Mouse (Mus musculus) NIH3T3 (cell line): ENCODE measurements at regions not wholly inside any gene's neighbourhood (a gene's known extent, or its start where the extent isn't known, plus 50 kb on each side); places are given as distances from the start of the nearest gene placed in this dataset.
"Not testable (repeated sequence)": the region's sequence is repeated elsewhere in the genome, so short reads cannot be mapped to it uniquely, and the experiment has no call there.

Experiments
- DNase-seq: peaks from one replicate; pipeline ENCODE4 v3.0.0-alpha.2; 2012; ENCODE audit warnings: low read depth

DNA sequence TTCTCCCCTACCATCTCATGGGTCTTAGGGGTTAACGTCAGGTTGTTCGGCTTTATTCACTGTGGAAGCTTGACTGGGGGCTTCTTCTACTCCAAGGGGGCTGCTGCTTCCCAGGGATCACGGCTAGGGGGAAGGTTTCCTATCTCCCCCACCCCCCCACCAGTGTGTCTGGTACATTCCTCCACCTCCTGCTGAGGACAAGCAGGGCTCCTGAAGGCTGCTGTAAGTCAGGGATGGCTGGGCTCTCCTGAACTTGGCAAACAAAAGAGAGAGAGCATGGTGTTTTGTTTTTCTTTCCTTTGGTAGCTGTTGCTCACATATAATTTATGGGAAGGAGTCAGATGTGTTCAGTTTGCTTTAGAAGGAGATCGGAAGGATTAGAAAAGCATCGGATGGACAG, 54.7 kb upstream of the Commd3 start:
- no peak for DNase-seq

DNA sequence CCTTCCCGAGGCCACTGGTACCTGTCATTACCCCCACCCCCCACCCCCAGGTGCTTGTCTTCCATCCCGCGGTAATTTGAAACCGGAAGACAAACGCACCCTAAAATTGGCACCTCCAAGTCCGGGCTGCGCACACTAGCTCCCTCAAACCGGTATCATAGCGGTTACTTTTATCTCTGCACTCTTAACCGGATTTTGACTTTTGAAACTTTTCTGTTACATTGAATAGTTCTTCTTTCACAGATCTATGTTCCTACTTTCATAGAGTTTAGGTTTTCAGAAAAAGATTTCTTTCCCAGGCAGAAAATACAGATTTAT, 62.4 kb upstream of the Commd3 start:
- DNase-seq, result no peak

DNA sequence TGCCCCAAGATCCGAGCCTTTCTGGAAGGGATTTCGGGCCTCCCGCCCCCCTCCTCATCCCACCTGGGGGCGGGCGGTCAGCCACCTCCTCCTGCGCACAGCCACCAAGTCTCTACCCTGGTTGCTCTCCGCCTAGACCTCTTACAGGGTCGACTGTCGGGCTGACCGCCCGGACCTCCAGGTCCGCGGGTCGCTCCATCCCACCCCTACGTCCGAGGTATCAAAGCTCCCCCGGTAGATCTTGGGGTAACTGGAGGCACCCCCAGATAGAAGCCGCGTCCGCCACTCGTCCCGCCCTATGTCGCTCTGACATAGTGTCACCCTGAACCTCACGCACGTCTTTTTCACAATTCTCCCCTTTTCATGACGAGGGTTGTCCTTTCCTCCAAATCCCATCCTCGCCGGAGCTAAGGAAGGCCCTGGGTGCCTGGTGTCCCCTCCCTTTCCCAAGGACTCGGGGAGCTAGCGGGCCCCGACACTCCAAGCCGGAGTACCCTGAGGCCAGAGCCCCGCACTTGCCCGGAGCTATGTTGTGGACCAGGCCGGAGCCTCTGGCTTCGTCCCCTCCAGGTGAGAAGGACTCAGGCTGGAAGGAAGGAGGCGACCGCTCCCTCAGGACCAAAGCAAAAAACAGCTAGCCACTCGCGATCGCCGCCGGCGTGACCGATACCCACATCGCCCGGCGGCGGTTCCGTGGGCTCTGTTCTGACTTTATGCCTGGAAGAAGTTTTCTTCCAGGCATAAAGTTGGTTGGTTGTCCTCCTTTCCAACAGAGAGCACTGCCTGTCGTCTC, 62.9 kb upstream of the Commd3 start:
- no peak for DNase-seq

DNA sequence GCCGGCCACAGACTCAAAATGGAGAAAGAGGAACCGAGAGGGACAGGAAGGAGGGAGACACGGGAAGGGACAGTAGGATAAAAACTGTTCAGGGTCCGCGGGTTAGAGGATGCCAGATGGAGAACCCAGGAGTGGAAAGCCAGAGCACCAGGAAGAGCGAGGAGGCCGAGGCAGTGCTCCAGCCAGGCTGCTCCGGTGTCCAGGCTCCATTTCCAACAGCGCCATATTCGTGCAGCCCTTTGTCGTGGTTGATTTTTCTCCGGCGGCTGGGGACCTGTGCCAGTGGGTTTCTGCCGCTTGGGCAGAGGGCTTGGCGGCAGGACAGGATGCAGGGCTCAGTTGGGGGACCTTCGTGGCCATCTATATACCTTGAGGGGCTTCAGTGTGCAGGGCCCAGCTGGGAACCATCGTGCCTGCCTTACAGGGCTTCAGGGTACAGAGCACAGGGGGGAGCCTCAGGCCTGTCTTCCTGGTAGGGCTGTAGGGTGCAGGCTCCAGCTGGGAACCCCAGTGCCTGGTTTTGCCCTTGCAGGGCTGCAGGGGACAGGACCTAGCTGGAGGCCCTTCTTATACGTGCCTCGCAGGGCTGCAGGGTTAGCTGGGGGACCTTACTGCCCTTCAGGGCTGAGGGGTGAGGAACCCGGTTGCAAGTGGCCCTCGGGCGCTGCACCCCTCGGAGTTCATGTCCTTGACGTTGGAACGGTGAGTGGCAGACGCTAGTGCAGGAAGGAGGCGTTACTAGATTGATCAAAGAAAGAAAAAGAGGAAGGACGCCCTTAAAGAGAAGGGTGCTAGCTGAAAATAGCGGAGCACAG, 63.7 kb upstream of the Commd3 start:
- no peak for DNase-seq

DNA sequence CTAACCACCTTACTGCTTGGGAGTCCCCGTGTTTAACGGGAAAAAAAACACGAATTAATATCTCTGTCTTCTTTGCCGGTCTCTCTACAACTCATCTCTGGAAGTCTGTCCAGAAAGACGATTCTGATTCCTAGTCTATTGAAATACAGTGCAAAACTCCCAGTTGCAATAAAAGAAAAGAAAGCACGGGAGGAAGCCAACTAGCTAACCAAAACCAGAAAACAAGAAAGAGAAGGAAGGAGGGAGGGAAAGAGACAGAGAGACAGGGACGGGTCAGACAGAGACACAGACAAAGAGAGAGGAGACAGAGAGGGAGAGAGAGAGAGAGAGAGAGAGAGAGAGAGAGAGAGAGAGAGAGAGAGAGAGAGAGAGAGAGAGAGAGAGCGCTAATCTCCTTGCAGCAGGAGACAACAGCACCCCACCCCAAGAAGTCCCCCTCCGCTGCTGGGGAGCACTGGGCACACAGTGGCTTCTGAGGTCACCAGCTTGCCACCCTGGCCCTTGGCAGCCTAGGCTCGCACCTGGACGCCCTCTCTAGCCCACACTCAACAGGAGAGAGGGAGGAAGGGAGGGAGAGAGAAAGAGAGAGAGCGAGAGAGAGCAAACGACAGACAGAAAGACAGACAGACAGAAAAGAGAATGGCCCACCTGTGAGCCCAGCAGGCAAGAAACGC, 64.5 kb upstream of the Commd3 start:
- no peak for DNase-seq

DNA sequence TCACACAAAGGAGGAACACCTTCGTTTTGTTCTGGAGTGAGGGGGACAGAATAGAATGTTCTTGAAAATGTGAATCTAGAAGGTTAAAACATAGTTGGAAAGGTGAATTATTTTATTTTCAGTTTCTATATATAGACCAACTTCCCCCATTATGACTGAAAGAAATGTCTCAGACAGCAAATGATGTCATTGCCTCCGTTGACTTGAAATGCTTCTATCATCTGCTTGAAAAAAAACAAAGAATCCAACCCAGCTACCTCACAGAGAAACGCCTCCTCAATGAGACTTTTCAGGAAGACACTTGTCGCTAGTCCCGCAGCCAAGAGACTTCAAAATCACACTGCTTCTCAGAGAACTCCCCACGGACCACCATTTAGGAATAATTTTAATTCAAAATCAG, 65.1 kb upstream of the Commd3 start:
- DNase-seq, result no peak

DNA sequence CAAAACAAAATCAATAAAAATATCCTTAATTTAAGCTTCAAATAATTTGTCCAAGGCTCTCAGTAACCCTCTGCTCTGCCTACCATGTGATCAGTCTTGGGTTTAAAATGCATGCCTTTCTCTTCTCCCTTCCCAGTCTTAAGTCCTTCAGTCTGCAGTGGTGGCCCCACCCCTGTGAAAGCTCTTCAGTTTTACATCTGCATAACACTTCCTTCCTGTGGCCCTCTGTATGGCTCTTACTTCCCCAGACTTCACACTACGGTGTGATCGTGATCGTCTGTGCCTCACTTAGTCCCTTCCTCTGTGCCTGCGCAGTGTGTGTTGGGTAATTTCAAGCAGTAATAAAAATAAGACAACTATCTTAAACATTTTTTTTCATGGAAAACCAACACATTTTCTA, 80.0 kb upstream of the Commd3 start:
- DNase-seq, result no peak

DNA sequence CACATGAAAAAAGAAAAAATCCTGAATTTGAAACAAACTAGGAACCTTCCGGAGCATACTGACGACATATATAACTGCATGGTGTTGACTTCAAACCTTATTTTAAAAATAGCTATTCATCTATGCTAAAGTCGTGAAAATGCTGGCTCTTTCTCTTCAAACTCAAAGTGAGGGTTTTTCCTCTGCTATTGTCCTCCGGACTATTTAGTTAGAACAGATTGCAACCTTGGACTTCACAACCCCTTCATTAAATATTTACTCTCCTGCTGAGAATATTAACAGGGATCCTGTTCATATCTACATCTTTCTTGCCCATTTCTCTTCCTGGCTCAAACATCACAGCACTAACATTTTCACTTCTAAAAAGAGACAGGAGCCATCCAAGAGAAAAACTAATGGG, 84.0 kb upstream of the Commd3 start:
- no peak for DNase-seq

DNA sequence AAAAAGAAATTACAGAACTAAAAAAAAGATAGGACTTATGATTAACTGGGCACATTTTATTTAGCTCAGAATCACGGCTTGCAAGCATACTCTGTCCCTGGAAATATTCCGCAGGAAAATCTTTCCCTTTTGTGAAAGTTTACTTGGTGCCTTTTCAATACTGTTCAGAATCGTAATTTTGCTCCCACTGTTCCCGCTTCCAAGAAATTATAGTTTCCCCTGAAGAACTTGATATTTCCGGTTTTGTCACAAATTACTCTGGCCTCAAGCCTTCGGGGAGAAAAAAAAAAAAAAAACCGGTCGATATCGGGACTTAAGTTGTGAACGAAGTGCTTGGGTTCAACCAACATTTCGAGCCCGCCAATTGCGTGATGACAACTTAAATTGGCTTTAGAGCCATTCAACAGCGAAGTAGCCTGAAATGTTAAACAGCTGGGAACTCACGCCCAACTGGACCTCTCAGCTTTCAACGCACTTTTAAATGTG, 84.4 kb upstream of the Commd3 start:
- DNase-seq, result peak; percentile 47

DNA sequence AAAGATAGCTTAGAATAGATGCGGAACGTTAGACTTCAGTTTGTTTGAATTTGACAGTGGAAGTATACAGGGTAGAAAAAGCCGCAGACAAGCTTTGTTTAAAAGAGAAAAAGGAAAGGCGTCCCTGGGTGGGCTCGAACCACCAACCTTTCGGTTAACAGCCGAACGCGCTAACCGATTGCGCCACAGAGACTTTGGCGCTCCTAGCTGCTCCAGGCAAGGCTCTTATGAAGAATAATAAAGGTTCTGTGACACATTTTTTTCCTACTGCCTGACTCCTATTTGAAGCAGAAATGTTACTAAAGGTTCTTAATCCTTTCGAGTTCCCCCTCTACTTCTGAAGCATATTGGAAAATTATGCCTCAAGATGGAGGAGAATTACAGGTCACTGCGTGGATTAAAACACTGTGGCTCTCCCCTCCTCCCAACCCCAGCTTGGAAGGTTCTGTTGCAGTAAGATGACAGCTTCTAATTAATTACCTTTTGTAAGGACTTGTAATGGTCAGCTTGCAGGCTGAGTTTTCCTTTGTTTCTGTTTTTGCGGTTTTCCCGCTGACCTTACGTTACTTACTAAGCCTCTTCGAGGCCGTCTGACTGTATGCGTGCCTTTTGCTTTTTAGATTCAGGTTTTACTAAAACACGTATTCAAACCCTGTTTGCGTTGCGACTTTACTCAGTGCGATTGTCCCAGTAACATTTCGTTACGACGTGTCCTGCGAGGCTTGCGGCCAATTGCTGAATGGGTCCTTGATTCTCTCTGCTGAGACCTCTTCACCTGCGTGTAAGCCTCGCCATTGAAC, 85.1 kb upstream of the Commd3 start:
- peak; percentile 91 for DNase-seq

DNA sequence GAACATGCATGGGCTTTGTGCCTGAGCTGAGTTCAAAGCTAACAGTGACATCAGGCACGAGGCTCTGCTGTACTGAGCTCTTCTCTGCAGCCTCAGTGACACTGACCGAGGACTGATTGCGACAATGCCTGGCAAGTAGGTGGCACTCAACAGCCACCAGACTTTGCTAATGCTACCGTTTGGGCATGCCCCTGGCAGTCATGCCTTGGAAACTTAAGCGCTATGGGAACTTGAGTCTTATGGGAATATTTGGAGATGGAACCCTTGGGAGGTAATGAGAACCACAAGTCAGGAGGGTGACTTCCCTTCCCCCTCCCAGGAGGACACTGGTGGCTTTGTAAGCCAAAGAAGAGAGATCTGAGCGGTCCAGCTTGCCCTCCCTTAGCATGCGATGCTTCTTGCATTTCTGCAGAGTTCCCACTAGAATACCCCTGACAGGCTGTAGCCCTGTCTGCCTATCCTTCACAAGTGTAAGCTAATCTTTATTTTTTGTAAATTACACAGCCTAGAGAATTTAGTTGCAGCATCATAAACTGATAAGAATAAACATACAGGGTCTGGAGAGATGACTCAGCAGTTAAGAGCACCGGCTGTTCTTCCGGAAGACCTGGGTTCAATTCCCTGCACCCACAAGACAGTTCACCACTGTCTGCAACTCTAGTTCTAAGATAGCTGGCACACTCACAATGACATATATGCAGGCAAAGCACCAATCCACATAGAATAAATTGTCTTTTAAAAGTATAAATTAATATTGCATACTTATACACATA, 86.4 kb upstream of the Commd3 start:
- DNase-seq, result no peak

DNA sequence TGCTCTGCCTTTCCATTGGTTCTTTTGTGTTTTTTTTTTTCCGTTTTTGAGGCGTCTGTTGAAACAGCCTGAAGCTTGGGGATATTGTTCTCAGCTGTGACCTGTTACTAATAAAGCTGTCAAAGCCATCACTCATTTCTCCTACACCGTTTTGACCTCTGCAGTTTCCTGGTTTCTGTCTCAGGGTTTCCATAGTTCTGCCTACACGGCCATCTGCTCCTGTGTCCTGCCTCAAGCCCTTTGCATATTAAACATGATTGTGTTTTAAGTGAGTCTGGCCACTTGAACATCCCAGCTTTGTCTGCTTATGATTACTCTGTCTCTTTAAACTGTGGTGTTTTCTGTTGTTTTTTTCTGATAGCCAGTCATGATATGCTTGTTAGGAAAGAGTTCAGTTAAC, 114.1 kb upstream of the Commd3 start:
- DNase-seq, result no peak

DNA sequence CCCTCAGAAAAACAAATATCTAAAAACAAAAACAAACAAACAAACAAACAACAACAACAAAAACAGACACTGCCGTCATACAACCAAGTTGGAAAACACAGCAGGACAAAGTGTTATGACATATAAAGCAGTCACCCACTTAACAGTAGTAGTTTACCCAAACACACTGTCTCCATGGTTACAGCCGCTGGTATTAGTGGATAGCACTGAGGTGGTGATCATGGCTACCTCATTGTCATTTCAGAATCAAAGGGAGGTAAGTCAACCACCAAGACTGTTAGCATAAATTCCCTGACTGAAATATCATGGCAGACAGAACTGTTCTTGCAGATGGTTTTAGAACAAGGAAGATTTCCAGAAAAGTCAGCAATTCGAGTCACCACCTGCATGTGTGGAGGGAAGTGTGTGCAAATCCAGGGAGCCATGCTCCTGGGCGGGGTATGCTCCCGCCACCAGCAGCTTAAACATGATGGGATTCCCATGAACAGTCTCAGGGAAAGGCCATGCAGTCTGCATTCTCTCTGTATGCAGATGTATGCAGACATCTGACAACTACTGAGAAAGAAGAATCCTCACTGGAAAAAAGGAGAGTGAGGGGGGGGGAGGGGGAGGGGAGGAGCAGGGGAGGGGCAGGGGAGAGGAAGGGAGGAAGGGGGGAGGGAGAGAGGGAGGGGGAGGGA, 124.1 kb upstream of the Commd3 start:
- no peak for DNase-seq

DNA sequence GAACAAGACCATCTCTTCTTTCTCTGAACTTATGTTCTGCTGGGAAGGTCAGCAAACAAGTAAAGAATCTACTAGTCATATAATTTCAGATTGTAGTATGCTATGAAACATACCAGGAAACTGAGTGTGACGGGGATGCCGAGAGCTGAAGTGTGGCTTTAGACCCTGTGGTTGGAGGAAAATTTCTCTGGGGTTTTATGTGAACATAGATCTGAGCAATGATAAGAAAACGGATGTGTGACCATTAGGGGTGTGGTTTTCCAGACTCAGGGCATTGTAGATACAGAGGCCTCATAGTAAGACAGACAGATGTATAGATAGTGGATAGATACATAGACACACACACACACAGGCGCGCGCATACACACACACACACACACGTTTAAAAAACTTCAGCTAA, 131.8 kb upstream of the Dnajc1 start:
- no peak for DNase-seq

DNA sequence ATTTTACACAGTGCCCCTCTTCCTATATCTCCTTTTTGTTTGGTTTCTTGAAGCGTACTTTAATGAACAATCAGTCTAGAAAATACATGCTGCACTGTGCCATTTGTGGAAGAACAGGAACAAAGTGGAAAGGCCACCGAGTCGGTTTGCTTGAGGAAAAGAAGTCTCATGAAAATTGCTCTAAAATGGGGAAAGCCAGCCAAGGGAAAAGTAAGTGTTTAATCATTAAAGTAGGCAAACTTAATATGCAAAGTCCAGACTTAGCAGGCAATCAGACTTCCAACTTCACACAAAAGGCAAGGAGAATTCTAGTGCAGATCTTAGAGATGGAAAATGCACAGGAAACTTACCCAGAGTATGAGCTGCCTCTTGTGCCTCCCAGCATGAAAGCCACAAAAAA, 131.3 kb upstream of the Dnajc1 start:
- DNase-seq, result no peak

DNA sequence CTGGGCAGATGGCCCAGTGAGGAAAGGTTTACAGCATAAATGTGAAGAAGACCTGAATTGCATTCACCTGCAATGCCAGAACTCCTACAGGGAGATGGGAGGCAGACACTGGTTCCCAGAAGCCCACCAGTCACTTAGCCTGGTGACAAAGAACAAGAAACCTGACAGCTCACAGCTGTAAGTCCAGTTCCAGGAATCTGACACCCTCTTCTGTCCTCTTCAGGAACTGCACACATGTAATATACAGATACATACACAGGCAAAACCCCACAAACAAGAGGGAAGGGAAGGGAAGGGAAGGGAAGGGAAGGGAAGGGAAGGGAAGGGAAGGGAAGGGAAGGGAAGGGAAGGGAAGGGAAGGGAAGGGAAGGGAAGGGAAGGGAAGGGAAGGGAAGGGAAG, 120.8 kb upstream of the Dnajc1 start:
- DNase-seq, result peak; percentile 22

DNA sequence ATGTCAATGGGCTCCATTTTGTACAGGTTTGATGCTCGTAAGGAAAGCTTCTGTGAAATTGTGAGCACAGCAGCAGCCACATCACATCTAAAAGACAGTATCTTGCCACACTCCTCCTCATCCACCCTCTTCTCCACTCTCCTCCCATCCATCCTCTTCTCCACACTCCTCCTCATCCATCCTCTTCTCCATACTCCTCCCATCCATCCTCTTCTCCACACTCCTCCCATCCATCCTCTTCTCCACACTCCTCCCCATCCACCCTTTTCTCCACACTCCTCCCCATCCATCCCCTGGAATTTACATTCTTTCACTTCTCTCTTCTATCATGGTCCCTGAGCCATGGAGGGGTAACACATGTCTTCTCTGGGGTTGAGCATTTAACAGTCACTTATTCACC, 116.7 kb upstream of the Dnajc1 start:
- no peak for DNase-seq

DNA sequence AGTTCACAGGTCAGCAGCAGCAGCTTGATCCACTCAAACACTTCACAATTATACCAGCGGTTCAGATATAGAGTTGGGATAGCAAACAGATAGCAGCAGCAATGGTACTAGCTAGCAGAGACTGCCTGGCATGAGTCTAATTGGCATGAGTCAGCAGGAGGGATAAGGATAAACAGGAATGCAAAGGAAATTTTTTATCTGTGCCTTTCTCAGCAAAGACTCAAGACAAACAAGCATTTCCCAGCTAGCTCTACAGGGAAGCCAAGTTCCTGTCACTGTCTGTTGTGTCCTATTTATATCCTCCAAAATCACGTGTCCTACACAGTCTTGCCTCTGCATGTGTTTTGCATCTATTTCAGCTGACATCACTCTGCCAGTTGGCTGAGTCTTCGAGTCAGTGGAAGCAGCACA, 80.7 kb upstream of the Dnajc1 start:
- DNase-seq, result peak; percentile 79

DNA sequence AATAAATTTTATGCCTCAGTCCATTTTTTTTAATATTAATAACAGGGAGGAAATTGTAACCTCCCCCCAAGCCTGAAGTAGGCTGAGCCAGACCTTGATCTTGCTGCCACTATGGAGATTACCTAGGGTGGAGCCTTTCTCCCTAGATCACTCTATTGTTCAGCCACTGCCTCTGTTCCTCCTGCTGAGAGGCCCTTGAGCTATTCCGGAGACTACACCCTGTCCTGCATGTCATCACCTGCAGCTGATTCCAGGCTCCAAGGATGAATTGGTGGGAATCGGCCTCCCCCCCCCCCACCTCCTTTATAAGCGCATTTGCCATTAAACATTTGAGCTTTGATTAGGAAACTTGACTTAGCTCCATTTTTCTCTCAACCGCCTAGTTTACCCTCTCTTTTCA, 68.3 kb upstream of the Dnajc1 start:
- DNase-seq, result no peak

DNA sequence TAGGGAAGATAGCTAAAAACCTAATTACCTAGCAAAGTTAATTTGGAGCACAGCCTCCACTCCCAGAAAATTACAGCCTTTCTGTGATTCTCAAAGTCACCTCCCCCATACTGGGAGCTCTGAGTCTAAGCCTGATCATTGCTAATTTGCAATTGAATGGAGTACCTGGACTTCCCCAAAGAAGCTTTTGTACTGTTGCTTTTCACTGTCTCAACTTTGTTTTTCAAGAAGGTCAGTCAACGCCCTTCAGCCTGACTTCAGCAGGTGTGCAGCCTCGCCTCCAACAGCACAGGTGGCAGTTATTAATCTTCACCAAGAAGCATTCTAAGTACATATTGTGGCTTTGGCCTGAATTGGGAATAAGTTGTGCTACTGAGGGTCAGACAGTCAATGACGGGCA, 67.7 kb upstream of the Dnajc1 start:
- not testable (repeated sequence) for DNase-seq

DNA sequence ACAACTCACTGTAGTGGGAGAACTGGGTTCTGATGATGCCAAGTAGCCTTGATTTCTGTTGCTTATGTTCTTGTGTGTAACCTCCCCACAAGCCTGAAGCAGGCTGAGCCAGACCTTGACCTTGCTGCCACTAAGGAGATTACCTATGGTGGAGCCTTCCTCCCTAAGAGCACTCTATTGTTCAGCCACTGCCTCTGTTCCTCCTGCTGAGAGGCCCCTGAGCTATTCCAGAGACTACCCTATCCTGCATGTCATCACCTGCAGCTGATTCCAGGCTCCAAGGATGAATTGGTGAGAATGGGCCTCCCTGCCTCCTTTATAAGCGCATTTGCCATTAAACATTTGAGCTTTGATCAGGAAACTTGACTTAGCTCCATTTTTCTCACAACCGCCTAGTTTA, 60.8 kb upstream of the Dnajc1 start:
- not testable (repeated sequence) for DNase-seq
